Mouse (Mus musculus): ENCODE results near the gene Shroom3.
A peak's percentile ranks its signal among the peaks of the same experiment; 100 is the strongest.
"Not testable (repeated sequence)": the region's sequence is repeated elsewhere in the genome, so short reads cannot be mapped to it uniquely, and the experiment has no call there.

Shroom3 gene

DNA sequence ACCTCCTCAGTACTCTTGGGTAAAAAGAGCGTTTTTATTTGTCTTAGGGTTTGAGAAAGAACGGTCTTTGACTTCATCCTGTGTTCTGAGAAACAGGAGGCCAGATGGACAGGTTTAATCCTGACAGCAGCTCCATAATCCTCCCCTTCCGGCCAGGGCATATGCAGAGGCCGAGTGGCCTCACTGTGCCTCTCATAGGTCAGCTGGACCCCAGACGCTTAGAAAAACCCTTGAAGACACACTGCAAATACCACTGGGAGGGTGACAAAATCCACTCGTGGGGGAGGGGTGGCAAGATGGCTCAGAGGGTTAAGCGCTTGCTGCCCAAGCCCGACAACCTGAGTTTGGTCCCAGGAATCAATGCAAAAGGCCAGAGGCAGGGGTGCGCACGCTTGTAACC lies 234.9 kb downstream of the Shroom3 start:
- no peak for DNase-seq (ENCODE audit: low read depth, low spot score)
- H3K27me3 ChIP-seq (ENCODE audit: control insufficient read depth, insufficient read depth, low read length, poor library complexity, severe bottlenecking), result no peaks in the 10 kb centered on the region
- H3K36me3 ChIP-seq (ENCODE audit: control insufficient read depth, insufficient read depth, low read length, poor library complexity, severe bottlenecking), result no peaks in the 10 kb centered on the region

DNA sequence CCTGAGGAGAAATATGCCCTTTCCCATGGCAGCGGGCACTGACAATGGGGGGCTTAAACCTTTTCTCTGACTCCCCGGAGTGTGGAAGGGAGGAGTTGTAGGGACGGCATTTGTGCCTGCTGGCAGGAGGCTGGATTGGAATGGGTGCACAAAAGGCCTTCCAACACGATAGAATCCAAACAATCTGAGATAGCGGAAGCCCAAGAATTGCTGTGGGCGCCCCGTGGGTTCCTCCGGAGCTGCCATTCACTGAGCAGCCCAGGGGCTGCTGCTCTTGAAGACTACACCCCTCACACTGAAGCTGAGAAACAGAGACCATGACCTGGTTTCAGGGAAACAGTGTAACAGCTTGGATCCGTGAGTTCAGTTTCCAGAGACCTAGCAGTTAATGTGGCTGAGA lies 235.6 kb downstream of the Shroom3 start:
- H3K36me3 ChIP-seq (ENCODE audit: control insufficient read depth, insufficient read depth, low read length, poor library complexity, severe bottlenecking), result no peaks in the 10 kb centered on the region
- no peak for DNase-seq (ENCODE audit: low read depth, low spot score)
- no peaks in the 10 kb centered on the region for H3K27me3 ChIP-seq (ENCODE audit: control insufficient read depth, insufficient read depth, low read length, poor library complexity, severe bottlenecking)

DNA sequence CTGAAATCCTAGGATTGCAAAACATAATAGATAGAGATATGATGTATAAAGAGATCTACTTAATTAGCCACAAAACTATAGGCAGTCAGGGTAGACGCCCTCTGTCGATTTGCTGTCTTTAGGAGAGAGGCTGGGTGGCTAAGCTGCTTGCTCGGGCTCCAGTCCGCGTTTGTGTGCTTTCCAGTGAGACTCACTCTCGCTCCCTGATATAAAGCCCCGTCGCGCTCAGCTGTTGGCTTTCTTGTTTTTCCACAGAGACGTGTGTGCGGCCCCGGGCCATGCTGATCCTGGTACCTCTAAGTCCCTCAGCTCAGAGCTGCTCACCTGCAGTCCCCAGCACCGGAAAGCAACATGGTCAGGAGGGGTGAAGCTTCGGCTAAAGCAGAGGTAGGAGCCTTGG lies 236.2 kb downstream of the Shroom3 start:
- no peaks in the 10 kb centered on the region for H3K36me3 ChIP-seq (ENCODE audit: control insufficient read depth, insufficient read depth, low read length, poor library complexity, severe bottlenecking)
- H3K27me3 ChIP-seq (ENCODE audit: control insufficient read depth, insufficient read depth, low read length, poor library complexity, severe bottlenecking), result no peaks in the 10 kb centered on the region
- no peak for DNase-seq (ENCODE audit: low read depth, low spot score)

DNA sequence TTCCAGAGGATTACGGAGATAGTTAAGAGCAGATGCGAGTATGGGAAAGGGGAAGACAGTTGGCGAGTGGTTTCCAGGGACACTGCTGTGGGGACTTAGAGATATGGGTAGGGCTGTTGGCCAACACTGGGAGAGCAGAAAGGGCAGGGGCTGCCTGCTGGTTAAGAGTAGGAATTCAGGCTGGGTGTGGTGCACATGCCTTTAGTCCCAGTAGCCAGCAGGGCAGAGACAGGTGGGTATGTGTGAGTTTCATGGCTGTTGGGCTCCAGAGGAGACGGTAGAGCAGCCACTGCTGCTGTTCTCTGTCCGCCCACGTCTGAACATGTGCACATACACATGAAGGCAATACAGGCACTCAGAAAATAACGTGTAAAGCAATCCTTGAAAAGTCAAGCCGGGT lies 237.7 kb downstream of the Shroom3 start:
- Histone ChIP-seq H3K36me3 (ENCODE audit: control insufficient read depth, insufficient read depth, low read length, poor library complexity, severe bottlenecking) (no peaks in the 10 kb centered on the region), H3K27me3 (ENCODE audit: control insufficient read depth, insufficient read depth, low read length, poor library complexity, severe bottlenecking) (no peaks in the 10 kb centered on the region)
- DNase-seq (ENCODE audit: low read depth, low spot score), result no peak

DNA sequence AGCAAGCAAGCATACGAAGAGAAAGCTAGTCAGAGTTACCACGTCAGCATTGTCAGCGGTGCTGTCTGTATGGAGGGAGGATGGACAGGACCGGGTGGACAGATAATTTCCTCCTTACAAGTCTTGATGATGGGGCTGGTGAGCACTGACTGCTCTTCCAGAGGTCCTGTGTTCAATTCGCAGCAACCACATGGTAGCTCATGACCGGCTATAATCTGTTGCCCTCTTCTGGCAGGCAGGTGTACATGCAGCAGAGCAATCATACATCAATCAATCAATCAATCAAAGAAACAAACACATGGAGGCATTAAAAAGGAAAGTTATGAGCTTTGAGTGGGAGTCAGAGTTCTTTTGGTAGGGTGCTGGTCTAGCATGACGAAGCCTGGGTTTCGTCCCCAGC lies 238.5 kb downstream of the Shroom3 start:
- DNase-seq (ENCODE audit: low read depth, low spot score), result no peak
- no peaks in the 10 kb centered on the region for H3K27me3 ChIP-seq (ENCODE audit: control insufficient read depth, insufficient read depth, low read length, poor library complexity, severe bottlenecking)
- H3K36me3 ChIP-seq (ENCODE audit: control insufficient read depth, insufficient read depth, low read length, poor library complexity, severe bottlenecking), result no peaks in the 10 kb centered on the region

DNA sequence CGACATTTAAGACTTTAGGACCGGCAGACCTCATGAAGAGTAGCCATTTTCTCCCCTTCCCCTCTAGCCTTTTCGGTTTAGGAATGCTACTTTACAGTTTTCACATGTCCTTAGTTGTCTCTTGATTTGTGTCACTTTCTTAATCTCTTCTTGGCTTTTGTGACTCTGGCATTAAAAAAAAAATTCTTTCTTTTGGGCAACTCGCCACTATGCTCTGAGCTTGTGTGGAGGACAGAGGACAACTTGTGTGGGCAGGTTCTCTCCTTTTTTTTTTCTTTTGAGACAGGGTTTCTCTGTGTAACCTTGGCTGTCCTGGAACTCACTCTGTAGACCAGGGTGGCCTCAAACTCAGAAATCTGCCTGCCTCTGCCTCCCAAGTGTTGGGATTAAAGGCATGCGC lies 239.7 kb downstream of the Shroom3 start:
- not testable (repeated sequence) for DNase-seq (ENCODE audit: low read depth, low spot score); H3K36me3 ChIP-seq (ENCODE audit: control insufficient read depth, insufficient read depth, low read length, poor library complexity, severe bottlenecking); H3K27me3 ChIP-seq (ENCODE audit: control insufficient read depth, insufficient read depth, low read length, poor library complexity, severe bottlenecking)

DNA sequence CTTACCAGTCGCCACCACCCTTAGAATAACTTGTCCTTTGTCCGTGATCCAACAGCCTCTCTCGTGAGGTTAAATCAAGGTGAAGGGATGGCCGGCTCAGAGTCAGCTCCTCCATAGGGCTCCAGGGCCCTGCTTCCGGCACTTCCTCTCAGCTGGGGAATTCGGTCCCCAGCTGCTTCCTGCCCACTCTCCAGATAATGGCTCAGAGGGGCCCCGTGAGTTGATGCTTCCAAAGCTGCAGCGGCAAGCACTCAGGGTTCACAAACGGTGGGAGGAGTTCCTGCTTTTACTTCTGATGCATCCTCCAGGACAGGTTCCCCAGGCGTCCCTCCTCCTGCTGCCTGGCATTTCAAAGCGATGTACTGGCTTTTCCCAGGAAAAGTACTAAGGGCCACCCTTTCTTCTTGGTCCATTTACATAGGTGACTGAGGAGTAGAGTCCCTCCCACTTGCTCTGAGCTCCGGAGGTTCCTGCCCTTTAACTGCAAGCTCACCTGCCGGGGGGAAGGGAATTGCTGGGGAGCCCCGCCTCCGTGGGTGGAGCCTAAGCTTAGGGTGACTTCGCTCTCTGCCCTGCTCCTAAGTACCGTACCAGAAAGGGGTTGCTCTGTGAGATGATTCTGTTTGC lies 241.7 kb downstream of the Shroom3 start:
- peak; percentile 39 for DNase-seq (ENCODE audit: low read depth, low spot score)

DNA sequence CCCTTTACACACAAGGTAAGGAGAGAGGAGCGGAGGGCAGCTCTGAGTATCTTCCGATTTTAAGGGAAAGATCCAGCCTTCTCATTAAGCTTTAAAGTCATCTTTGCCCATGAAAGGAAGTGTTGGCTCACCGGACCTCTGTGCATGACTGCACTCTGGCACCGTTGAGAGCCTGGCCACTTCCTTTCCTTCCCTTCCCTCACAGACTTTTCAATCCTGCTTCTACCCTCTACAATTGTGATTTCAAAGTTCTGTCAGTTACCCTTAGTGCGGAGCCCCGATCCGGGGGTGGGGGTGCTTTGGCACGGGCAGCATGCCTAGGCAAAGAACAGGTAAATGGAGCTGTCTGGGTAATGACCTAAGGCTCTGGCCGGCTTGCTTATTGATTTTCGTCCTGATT lies 244.4 kb downstream of the Shroom3 start:
- Histone ChIP-seq H3K27me3 (ENCODE audit: control insufficient read depth, insufficient read depth, low read length, poor library complexity, severe bottlenecking) (no peaks in the 10 kb centered on the region), H3K36me3 (ENCODE audit: control insufficient read depth, insufficient read depth, low read length, poor library complexity, severe bottlenecking) (no peaks in the 10 kb centered on the region)
- DNase-seq (ENCODE audit: low read depth, low spot score), result no peak

More for the DNA sequence above, 241.7 kb downstream of the Shroom3 start:
- Histone ChIP-seq H3K36me3 (ENCODE audit: control insufficient read depth, insufficient read depth, low read length, poor library complexity, severe bottlenecking) (no peaks in the 10 kb centered on the region), H3K27me3 (ENCODE audit: control insufficient read depth, insufficient read depth, low read length, poor library complexity, severe bottlenecking) (no peaks in the 10 kb centered on the region)

DNA sequence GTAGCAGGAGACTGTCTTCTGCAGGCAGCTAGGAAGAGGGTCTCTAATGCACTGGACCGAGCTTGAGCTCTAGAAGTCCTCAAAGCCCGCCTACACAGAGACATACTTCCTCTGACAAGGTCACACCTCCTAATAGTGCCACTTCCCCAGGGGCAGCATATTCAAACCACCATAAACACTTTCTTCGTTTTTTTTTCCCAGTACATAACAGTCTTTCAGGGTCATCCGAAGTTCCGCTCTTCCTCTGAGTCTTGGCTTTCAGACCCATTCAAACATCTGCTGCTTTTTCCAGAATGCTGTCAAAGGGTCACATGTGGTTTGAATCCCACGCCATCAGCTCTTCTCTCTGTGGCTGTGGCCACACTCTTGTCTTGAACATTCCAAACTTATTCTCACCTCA lies 247.3 kb downstream of the Shroom3 start:
- DNase-seq (ENCODE audit: low read depth, low spot score), result no peak
- Histone ChIP-seq H3K36me3 (ENCODE audit: control insufficient read depth, insufficient read depth, low read length, poor library complexity, severe bottlenecking) (no peaks in the 10 kb centered on the region), H3K27me3 (ENCODE audit: control insufficient read depth, insufficient read depth, low read length, poor library complexity, severe bottlenecking) (no peaks in the 10 kb centered on the region)

DNA sequence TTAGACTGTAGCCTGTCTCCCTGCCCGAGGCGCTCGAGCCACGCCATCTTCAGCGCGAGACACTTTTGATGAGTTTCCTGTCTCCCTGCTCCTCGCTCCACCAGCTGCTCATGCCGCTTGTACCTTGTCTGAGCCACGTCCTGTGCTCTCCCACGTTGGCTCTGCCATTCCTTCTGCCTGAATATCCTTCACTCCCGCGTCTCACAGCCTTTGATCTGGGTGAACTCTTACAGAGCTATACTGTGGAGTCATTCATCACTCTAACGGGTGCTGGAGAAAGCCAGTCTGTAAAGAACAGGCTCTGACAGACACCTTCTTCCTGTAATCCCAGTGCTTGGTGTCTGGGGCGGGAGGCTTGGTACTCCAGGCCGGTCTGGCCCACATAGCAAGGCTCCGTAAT lies 248.1 kb downstream of the Shroom3 start:
- Histone ChIP-seq H3K27me3 (ENCODE audit: control insufficient read depth, insufficient read depth, low read length, poor library complexity, severe bottlenecking) (no peaks in the 10 kb centered on the region), H3K36me3 (ENCODE audit: control insufficient read depth, insufficient read depth, low read length, poor library complexity, severe bottlenecking) (no peaks in the 10 kb centered on the region)
- no peak for DNase-seq (ENCODE audit: low read depth, low spot score)

DNA sequence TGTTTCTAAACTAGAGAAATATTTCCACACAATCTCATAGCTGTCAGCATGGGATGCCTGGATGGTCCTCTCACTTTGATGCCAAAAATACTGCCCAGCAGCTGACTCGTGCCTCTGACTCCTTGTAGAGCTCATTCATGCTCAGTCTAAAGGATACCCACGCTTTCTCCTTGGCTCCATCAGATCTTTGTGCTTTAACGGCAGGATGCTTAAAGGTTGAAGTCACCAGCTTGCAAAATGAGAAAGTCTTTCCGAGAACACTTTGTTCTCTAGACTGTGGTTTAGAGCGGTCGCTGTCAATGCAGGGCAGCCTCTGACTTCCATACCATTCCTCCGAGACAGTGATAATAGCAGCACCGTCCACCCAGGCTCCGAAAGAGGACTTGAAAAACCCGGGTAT lies 249.8 kb downstream of the Shroom3 start:
- Histone ChIP-seq H3K36me3 (ENCODE audit: control insufficient read depth, insufficient read depth, low read length, poor library complexity, severe bottlenecking) (no peaks in the 10 kb centered on the region), H3K27me3 (ENCODE audit: control insufficient read depth, insufficient read depth, low read length, poor library complexity, severe bottlenecking) (no peaks in the 10 kb centered on the region)
- no peak for DNase-seq (ENCODE audit: low read depth, low spot score)

DNA sequence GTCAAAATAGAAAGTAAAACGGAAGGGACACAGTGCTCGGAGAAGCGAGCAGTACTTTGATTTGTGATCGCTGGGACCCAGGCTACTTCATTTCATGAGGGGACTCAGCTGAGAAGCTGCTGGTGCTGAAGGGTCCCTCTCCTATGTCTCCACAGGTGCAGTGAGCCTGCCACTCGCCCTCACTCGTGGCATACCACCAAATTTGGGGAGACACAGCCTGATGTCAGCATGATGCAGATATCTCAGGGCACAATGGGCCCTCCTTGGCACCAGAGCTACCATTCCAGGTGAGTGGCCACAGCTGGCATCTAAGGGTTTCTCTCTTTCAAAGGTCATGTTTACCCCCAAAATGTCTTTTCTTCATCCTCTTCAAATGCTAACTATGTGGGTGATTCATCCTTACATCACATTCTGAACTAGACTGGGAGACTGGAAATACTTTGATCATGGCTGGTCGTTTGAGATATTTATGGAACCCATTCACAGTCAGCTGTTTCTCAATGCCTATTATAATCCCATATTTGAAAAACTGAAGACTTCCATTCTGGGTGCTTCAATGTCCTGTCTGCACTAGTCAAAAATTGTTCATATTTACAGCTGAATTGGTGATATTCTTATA lies 250.5 kb downstream of the Shroom3 start:
- H3K27me3 ChIP-seq (ENCODE audit: control insufficient read depth, insufficient read depth, low read length, poor library complexity, severe bottlenecking), result no peaks in the 10 kb centered on the region
- no peak for DNase-seq (ENCODE audit: low read depth, low spot score)

DNA sequence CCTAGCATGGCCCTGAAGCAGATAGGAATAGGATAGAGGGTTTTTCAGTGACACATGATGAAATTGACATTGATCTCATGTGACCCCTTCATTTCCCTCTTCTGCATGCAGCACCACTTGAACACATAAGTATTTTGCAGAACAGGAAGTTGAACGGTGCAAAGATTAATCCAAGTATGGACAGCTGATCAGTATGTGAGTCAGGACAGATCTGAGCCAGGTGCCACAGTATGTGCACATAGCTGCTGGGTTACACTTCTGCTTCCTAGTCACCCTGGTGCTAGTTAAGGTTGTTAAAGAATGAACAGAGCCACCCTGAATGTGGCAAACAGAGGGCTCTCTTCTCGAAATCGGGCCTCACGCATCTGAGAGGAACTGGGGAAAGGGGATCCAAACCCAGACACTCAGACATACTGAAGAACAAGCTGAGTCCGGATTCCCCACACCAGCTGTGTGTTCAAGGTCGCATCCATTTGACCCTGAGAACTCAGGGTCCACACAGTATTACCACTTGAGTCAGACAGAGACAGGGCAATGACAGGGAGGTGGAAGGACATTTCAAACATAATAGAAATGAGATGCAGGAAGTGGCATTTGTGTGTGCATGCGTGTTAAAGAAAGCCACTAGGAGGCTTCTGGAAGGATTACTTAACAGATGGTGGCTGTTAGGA lies 251.2 kb downstream of the Shroom3 start:
- Histone ChIP-seq H3K36me3 (ENCODE audit: control insufficient read depth, insufficient read depth, low read length, poor library complexity, severe bottlenecking) (no peaks in the 10 kb centered on the region), H3K27me3 (ENCODE audit: control insufficient read depth, insufficient read depth, low read length, poor library complexity, severe bottlenecking) (no peaks in the 10 kb centered on the region)
- DNase-seq (ENCODE audit: low read depth, low spot score), result peak; percentile 13

More for the DNA sequence above, 250.5 kb downstream of the Shroom3 start:
- no peaks in the 10 kb centered on the region for H3K36me3 ChIP-seq (ENCODE audit: control insufficient read depth, insufficient read depth, low read length, poor library complexity, severe bottlenecking)

DNA sequence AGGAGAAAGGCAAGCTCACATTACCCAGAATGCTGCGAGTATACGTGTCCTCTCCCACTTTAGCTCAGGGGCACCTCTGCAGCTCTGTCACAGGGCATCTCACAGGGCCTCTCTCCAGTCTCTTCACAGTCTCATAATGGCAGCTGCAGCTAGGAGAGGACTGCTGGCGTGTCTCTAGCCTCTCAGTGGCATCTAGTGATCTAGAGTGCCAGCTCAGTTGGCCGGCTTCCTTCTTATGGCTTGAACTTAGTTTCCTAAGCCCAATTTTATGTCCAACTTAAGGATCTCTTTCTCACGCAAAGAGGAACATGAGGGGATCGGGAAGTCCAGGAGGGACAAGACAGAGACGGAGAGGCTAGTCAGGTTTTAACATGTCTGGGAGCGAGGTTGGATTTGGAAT lies 252.6 kb downstream of the Shroom3 start:
- H3K36me3 ChIP-seq (ENCODE audit: control insufficient read depth, insufficient read depth, low read length, poor library complexity, severe bottlenecking), result no peaks in the 10 kb centered on the region
- no peak for DNase-seq (ENCODE audit: low read depth, low spot score)
- no peaks in the 10 kb centered on the region for H3K27me3 ChIP-seq (ENCODE audit: control insufficient read depth, insufficient read depth, low read length, poor library complexity, severe bottlenecking)

DNA sequence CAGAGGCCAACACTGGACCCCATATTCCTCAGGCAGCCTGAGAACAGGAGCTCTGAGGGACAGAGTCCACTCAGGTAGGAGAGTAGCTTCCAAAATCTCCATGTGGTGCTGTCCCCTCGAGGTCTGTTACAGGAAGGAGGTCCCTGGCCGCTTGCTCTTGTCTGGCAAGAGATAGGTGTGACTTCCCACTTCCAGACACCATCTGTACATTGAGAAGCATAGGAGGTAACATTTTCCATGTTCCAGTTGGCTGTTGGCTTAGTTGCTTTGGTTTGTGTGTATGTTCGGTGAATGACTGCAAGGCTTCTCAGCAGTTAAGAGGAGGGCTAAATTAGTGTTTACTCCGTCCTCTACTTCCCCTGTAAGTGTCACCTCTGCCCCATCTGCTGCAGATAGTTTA lies 254.5 kb downstream of the Shroom3 start:
- H3K36me3 ChIP-seq (ENCODE audit: control insufficient read depth, insufficient read depth, low read length, poor library complexity, severe bottlenecking), result no peaks in the 10 kb centered on the region
- no peak for DNase-seq (ENCODE audit: low read depth, low spot score)

More for the DNA sequence above, 254.5 kb downstream of the Shroom3 start:
- no peaks in the 10 kb centered on the region for H3K27me3 ChIP-seq (ENCODE audit: control insufficient read depth, insufficient read depth, low read length, poor library complexity, severe bottlenecking)
